Mouse (Mus musculus) thymus, adult 2 months (tissue): ENCODE measurements around the gene Samd10. TPM values are rescaled to one million over a fixed set of nuclear protein-coding genes. Genes with fewer than 3 reads are reported as not detected.
A peak's percentile ranks its signal among the peaks of the same experiment; 100 is the strongest.

Experiments
- DNase-seq: peaks from one replicate; pipeline ENCODE4 v3.0.0; 2021
- H3K27ac ChIP-seq: fragments of 200-500 bp; 2 replicates; pipeline ENCODE4 v1.5.1; 2012; ENCODE audit warnings: low read length, control low read depth; ENCODE audit not compliant: control insufficient read depth, insufficient read depth
- H3K27me3 ChIP-seq: fragments of 200-500 bp; 2 replicates; pipeline ENCODE4 v1.6.1; 2012; ENCODE audit warnings: mild to moderate bottlenecking, low read length, moderate library complexity, mixed read lengths; ENCODE audit not compliant: control insufficient read depth, insufficient read depth
- H3K36me3 ChIP-seq: fragments of 200-500 bp; 2 replicates; pipeline ENCODE4 v1.6.1; 2012; ENCODE audit warnings: mild to moderate bottlenecking, low read length, moderate library complexity; ENCODE audit not compliant: control insufficient read depth, insufficient read depth
- H3K4me1 ChIP-seq: fragments of 200-500 bp; replicated peaks from 2 replicates; pipeline ENCODE4 v1.6.1; 2012; ENCODE audit warnings: low read length; ENCODE audit not compliant: control insufficient read depth, insufficient read depth
- H3K4me3 ChIP-seq: fragments of 200-500 bp; 2 replicates; pipeline ENCODE4 v1.5.1; 2012; ENCODE audit warnings: mild to moderate bottlenecking, low read length, control low read depth, moderate library complexity; ENCODE audit not compliant: control insufficient read depth, insufficient read depth
- CTCF ChIP-seq: fragments of 200-500 bp; IDR thresholded peaks from 2 replicates; pipeline ENCODE4 v1.5.1; 2012; ENCODE audit warnings: mild to moderate bottlenecking, control low read depth, low read length, moderate library complexity, borderline replicate concordance; ENCODE audit not compliant: control insufficient read depth, poor library complexity, insufficient read depth; ENCODE audit errors: extremely low read depth
- POLR2A ChIP-seq: fragments of 200-500 bp; IDR thresholded peaks from 2 replicates; pipeline ENCODE4 v1.6.1; 2012; ENCODE audit warnings: mild to moderate bottlenecking, low read length, control low read depth, moderate library complexity; ENCODE audit not compliant: control insufficient read depth, poor library complexity, insufficient read depth; ENCODE audit errors: extremely low read depth
- WGBS: fragments of 180-500 bp; shearing (Covaris S2); methylation state at CpG from one replicate; pipeline ENCODE4 v1.1.7; 2018; 5-methylcytosine and 5-hydroxymethylcytosine counted together
- polyA plus RNA-seq: library from polyadenylated mRNA; depleted of rRNA; stranded (reverse); fragments of >200 nt; gene quantifications from 2 replicates; pipeline ENCODE4 v1.2.3, GENCODE M21; 2012

The Samd10 gene
- polyA plus RNA-seq, 1 experiment = 29.0 TPM

DNA sequence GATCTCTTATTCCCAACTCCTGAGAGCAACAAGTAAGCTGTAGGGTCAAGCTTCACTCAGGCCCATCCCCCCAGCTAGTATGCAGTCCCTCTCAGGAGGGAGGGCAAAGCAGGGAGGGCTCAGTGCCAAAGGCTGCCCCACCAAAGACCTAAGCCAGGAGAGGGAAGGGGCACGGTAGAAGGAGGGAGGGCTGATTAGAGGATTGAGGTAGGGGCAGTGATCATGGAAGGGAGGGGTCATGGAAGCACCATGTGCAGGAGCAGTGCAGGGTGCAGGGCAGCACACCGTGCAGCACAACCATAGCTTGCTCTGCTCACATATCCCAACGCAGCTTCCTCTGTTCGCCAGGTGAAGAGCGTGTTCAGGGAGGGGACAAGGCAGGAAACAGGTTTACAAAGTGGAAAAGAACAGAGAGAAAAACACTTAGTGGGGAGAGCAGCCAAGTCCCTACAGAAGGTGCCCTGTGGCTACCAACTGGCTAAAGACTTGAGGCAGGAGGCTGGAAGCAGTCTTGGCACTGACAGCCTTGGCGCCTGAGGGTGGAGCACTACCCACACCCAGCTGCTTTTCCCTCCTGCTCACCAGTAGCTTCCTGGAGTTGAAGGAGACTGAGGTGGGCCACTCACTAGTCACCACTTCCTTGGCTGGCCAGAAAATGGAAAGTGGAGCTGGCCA is 28.0 kb downstream of the Samd10 start:
- H3K4me3 ChIP-seq = no peak overlapping the region
- TF ChIP-seq CTCF = no peak
- no peak for TF ChIP-seq POLR2A

DNA sequence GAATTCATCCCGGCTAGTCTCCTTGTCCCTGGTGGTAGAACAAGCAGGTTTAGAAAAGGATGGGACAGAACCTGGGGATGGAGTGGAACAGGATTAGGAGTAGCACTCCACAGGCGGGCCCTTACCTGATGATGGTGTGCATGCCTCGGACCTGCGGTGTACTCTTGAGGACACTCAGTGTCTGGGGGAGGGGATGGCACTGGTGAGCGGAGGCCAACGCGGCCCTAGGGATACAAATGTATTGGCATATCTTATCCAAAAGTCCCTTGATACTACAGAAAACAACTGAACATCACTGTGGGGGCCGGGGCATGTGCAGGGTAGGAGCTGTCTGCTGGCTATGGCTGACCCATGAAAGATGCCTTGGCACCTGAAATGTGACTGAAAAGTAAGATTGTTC is 28.6 kb downstream of the Samd10 start:
- WGBS = 95% methylated on average over 8 of the region's 8 CpGs
- no peaks in the 10 kb centered on the region for H3K27me3 ChIP-seq
- no peak overlapping the region for H3K4me3 ChIP-seq

More for the DNA sequence above, 28.0 kb downstream of the Samd10 start:
- DNase-seq = no peak
- no peaks in the 10 kb centered on the region for H3K4me1 ChIP-seq
- H3K27ac ChIP-seq = no peak overlapping the region
- 81% methylated on average over 6 of the region's 6 CpGs for WGBS
- H3K36me3 ChIP-seq = no peaks in the 10 kb centered on the region
- H3K27me3 ChIP-seq = no peaks in the 10 kb centered on the region

DNA sequence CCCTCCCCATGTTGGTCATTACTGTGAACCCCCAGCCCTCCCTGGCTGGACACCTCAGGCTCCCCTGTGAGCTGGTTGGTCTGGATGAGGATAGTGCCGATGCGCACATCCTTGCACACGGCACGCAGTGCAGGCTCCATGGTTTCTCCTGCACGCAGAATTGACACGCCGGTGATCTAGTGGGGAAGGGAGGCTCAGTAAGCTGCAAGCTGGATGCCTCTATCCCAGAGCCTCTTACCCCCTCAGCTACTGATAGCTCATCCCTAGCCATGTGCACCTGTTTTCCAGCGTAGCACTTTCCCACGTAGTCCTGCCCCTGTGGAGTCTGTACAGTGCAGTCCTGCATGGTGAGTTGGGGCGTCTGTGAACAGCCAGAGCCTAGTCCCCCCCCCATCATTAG is 29.2 kb downstream of the Samd10 start:
- TF ChIP-seq CTCF (no peak), POLR2A (no peak)
- Histone ChIP-seq H3K36me3 (no peaks in the 10 kb centered on the region), H3K27me3 (no peaks in the 10 kb centered on the region), H3K4me3 (no peak overlapping the region), H3K4me1 (no peaks in the 10 kb centered on the region), H3K27ac (no peak overlapping the region)
- 96% methylated on average over 10 of the region's 10 CpGs for WGBS
- no peak for DNase-seq

More for the DNA sequence above, 28.6 kb downstream of the Samd10 start:
- DNase-seq = no peak
- H3K27ac ChIP-seq = no peak overlapping the region
- no peaks in the 10 kb centered on the region for H3K36me3 ChIP-seq
- H3K4me1 ChIP-seq = no peaks in the 10 kb centered on the region
- TF ChIP-seq CTCF (no peak), POLR2A (no peak)

DNA sequence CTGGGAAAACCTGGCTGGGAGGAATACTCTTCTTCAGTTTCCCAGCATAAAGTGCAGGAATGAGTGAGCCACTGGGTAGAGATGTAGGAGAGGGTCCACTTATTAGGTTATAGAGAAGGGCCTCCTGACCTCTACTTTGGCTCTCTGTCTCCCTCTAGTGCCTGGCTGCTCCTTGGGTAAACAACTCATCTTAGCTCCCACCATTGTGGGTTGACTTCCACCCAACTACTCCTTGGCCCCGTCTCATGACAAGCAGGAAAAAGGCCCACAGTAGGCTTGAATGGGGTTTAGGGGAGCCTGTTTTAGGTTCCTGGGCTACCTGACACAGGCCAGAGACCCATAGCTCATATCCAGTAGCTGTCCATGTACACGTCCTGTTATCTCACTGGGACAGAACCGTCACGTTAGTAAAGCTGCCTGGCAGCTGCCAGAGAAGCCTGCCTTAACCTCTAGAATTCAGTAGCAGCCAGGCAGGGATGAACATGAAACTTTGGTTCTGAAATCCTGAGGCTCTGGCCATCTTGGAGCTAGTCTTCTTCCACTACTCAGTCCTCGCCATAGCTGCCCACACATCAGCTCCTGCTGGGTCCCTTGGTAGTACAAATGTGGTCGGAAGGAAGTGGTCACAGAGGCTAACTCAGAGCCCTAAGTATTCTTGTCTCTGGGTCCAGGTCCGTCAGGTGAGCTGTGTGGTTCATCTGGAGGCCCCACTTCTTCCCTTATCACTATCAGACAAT is 30.6 kb downstream of the Samd10 start:
- TF ChIP-seq POLR2A (no peak), CTCF (no peak)
- Histone ChIP-seq H3K27ac (no peak overlapping the region), H3K27me3 (no peaks in the 10 kb centered on the region), H3K4me3 (no peak overlapping the region), H3K4me1 (no peaks in the 10 kb centered on the region), H3K36me3 (no peaks in the 10 kb centered on the region)
- 78% methylated on average over 7 of the region's 7 CpGs for WGBS
- peak; percentile 66 for DNase-seq

DNA sequence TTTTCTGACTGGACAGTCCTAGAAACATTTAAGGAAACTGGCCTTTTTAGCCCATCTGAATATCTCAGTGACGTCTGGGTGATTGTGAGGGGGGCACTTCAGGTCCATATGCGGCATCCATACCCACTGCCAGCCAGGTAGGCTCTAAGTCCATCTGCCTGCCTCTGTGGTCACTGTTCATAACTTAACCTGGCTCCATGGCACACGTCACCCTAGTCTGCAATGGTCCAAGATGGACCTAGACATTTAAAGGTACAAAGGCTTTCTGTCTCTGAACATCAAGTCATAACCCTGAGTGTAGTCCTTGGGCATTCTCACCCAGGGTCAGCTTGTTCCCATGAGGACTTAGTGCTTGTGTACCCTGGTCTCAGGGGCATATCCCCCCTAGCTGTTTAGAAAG is 31.7 kb downstream of the Samd10 start:
- Histone ChIP-seq H3K27me3 (no peaks in the 10 kb centered on the region), H3K27ac (no peak overlapping the region), H3K36me3 (no peaks in the 10 kb centered on the region), H3K4me1 (no peaks in the 10 kb centered on the region), H3K4me3 (no peak overlapping the region)
- TF ChIP-seq POLR2A (no peak), CTCF (no peak)
- no peak for DNase-seq
- WGBS = 97% methylated on average over 3 of the region's 3 CpGs

DNA sequence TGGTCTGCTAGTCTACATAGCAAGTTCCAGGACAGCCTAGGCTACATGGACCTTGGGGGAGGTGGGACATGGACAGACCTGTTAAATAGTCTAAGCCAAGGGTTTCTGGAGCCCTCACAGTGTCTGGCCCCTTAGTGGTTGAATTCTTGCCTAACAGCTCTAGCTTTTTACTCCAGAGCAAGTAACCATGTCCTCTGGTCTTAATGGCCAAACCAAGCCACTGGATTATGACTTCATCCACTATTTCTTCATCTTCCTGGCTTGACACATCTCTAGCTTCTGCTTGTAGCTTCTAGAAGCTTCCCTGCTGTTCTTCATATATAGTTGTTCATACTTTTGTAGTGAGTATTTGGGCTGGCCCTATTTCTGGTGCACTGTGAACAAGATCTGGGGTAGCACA is 45.2 kb downstream of the Samd10 start:
- Histone ChIP-seq H3K4me1 (no peaks in the 10 kb centered on the region), H3K4me3 (no peak overlapping the region), H3K36me3 (peaks cover 31% of the 10 kb centered on the region), H3K27ac (no peak overlapping the region), H3K27me3 (no peaks in the 10 kb centered on the region)
- TF ChIP-seq CTCF (no peak), POLR2A (no peak)
- no peak for DNase-seq

DNA sequence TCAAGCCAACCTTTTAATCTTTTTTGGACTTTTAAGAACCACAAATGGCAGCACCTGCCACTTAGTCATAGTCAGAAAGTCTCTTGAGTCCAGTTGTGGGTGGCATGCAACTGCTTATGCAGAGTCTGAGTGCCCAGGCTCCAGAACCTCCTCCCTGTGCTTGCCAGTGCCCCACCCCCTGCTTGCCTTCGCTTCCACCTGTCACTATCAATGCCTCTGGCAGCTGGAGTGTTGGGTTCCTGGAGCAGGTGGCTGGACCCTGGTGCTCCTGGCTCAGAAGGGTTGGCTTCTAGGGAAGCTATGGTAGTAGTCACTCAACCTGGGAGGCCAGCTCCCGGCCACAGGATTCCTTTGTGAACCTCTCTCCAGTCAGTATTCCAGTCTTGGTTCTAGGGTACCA is 48.8 kb downstream of the Samd10 start:
- H3K36me3 ChIP-seq = peaks cover 61% of the 10 kb centered on the region
- H3K27me3 ChIP-seq = no peaks in the 10 kb centered on the region
- no peaks in the 10 kb centered on the region for H3K4me1 ChIP-seq
- DNase-seq = no peak
- H3K27ac ChIP-seq = no peak overlapping the region
- no peak for TF ChIP-seq CTCF
- no peak for TF ChIP-seq POLR2A
- WGBS = 98% methylated on average over 2 of the region's 2 CpGs
- no peak overlapping the region for H3K4me3 ChIP-seq
